Mouse (Mus musculus) neural tube, embryonic 10.5 days (tissue): Measurements from ENCODE around the gene Atp6v0a1.

Experiments used
- DNase-seq: peaks from one replicate; pipeline ENCODE4 v3.0.0-alpha.2; 2017; ENCODE audit warnings: low spot score; ENCODE audit errors: extremely low spot score

Gene Atp6v0a1

DNA sequence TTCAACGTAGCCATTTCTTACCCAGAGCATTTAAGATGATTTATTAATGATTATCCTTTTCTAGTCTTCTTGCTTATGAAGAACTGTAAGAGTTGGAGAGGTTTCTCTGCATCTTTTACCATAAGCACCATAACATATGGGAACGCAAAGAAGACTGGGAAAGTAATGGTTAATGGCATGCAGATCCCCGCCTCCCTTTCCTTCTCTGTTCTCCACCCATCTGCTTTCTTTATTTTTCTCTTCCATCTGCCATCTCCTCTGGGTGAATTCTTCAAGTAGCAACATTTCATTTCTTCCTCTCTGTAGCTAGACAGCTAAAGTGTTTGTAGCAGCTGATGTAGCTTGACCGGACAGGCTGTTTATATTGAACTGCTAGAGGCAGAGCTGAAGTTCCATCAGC lies 14.7 kb downstream of the Atp6v0a1 start:
- no peak for DNase-seq

DNA sequence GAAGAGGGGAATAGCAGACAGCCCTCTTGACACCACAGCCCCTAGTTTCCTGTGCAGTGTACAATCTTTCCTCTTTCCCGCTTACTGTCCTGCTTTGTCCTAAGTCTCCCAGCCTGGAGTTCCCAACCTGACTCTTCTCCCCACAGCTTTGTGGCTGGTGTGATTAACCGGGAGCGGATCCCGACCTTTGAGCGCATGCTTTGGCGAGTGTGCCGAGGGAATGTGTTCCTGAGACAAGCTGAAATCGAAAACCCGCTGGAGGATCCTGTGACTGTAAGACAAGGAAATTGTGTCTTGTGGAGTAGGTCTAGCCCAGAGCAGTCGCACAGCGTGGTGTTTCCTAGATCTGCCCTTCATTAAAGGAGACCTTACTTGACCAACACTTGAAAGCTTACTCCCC lies 17.9 kb downstream of the Atp6v0a1 start:
- DNase-seq = no peak

DNA sequence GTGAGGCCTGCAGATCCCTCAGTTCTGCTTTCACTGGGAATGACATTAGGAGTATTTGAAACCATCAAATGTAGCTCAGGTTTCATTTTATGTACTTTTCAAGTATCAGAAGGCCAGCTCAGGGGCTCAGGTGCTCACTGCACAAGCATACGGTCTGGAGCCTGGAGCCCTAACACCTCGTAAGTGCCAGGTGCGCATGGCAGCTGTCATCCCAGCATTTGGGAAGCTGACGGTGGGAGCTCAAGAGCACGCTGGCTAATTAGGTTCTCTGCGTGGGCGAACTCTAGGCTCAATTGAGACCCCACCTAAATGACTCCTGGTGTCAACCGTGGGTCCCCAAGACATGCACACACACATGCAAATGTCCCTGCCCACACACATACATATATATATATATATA lies 20.1 kb downstream of the Atp6v0a1 start:
- DNase-seq = no peak

DNA sequence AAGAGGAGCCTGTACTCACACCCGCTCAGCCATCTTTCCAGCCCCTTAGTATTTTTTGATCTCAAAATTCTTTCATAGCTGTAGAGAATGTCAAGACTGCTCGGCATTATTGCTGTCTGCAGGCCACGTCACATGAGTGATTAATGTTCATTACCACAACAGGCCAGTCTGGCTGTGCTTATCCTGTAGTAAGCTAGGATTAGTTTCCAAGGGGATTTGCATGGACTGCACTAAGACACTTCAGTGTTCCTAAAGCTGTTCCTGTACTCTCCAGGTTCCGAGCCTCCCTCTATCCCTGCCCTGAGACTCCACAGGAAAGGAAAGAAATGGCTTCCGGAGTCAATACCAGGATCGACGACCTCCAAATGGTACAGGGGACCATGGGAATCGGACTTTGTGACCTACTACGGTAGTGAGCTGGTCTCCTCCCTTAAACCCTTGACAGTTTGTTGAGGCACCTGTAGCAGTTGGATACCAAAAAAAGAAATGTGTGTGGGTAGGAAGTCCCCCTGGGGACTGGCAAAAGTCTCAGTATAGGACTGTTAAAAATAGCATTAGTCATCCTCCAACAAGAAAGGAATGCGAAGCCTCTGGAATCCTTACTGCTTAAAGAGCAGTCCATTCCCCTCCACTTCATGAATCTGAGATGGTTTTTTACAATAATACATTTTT lies 21.0 kb downstream of the Atp6v0a1 start:
- DNase-seq = no peak

DNA sequence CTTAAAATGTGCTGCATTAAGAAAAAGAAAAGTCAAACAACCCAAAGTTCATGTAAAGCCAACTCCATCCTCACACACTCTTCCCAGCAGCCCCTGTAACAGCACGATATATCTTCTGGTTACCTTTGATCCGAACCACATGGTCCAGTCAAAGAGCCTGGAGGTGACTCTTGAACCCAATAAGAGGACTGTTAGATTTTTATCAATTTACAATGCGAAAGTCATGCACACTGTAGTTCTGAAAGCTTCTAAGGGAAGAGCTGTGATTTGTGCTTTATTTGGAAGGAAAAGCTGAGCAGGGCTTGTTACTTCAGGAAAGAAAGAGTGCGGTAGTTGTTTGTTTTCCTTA lies 21.5 kb downstream of the Atp6v0a1 start:
- DNase-seq = no peak

DNA sequence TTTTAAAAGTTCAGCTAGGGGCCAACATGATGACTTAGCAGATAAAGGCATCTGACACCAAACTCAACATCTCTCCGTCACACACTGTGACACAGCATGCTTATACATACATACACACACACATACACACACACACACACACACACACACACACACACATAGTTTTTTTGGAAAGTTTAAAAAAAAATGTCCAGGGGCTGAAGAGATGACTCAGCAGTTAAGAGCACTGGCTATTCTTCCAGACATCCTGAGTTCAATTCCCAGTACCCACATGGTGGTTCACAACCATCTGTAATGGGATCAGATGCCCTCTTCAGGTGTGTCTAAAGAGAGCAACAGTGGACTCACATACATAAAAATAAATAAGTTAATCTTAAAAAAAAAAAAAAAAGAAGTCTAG lies 22.2 kb downstream of the Atp6v0a1 start:
- no peak for DNase-seq

DNA sequence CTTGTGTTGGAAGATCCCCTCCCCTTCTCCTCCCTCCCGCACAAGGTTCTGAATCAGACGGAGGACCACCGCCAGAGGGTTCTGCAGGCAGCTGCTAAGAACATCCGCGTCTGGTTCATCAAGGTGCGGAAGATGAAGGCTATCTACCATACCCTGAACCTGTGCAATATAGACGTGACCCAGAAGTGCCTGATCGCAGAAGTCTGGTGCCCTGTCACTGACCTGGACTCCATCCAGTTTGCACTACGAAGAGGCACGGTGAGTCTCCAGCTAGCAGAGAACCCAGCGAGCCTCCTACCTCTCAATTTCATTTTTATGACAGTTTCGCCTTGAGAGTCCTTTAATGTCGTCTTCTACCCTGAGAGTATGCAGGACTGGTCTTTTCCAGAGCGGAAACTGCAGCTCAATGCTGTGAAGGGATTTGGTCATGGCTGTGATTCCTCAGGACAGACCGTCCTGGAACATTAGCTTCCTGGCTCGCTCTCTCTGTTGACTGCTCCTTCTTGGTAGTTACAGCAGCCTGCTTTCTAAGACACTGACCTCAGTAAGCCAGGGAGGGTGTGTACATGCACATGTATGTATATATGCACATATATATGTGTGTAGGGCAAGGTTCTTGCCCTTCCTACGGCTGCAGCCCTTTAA lies 24.7 kb downstream of the Atp6v0a1 start:
- no peak for DNase-seq

DNA sequence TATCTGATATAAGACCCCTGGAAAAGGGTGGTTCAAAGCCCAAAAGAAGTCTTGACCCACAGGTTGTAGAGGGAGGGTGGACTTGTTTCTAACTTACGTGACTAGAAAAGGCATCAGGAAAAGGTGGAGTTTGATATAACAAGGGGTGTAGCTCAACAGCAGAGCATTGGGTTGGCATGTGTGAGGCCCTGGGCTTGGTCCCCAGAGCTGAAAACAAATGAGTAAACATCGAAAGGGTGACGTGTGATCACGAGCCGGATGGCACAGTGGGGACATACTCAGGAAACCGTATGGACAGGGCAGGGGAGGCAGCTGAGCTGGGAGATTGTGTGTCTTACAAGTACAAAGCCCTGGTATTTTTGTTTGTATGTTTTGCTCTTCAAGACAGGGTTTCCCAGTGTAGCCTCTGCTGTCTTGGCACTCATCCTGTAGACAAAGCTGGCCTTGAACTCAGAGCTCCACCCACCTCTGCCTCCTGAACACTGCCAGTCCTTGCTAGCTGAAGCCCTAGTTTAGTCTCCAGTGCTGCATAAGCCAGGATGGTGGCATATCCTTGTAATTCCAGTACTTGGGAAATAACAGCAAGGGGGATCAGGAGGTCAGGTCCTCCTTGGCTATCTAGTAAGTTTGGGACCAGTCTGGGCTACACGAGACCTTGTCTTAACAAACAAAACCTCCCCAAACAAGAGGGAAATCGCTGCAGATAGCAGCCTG lies 25.5 kb downstream of the Atp6v0a1 start:
- DNase-seq = no peak

DNA sequence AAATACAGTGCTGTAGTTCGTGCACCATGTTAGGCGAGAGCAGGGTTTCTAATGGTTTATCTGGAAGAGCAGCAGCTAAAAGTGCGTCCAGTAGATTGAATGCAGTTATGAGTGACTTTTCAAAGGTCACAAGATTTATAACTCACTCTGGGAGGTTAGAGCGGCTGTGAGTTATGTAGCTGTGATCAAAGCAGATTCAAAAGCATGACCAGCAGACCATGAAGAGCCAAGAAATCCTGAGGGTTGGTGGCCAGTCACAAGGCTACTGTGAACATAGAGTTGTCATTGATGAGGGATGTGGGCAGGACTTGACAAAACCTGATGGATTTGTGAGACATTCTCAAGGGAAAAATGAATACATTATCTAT lies 26.1 kb downstream of the Atp6v0a1 start:
- no peak for DNase-seq

DNA sequence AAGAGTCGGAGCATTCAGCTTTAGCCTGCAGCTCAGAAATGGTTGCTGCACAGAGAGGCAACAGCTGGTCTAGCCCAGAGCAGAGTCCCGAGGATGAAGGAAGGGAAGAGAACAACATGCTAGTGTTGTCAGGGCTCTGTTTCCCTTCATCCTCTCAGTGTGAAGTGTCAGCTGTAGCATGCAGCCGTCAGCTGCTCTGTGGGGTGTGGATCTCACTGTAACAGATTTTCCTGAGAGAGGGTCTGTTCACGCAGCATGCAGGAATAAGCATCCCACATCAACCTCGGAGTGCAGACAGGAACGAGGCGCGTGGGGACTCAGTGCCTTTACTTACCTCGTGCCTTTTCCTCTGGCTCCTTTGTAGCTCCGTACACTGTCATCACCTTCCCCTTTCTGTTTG lies 28.5 kb downstream of the Atp6v0a1 start:
- no peak for DNase-seq

DNA sequence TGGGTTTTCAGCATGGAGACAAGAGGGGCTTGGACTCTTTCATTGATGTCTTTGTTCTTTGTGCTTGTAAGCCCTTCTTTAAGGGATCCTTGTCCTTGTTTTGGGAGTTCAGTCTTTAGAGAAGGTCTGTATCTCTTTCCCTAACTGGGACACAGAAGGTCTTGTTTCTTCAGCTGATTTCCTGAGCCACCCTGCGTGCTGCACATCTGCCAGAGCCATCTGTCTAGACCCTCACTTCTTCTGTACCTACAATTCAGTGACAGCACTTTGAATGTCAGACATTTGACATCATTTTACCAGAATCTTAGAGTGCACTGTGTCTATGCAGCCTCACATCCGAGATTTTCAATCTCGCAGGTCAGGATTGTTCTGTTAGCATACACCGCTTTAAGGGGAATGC lies 36.6 kb downstream of the Atp6v0a1 start:
- no peak for DNase-seq

DNA sequence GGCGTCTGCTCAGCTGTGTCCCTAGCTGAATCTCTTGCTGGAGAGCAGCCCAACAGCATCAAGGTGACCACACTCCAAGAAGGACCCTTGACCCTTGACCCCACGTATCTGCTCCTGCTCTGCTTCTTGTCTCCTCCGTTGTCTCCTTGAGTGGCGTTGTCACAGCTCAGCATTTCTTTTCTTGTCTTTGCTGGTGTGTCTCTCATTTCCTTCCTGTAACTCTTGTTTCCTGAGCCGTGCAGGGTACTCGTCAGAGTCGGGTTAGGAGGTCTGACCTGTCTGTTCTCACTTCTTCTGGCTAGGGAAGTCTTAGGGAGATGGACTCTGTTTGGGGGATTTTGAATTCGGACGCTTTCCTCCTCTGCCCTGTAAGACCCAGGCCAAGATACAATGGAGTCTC lies 37.2 kb downstream of the Atp6v0a1 start:
- DNase-seq = no peak

DNA sequence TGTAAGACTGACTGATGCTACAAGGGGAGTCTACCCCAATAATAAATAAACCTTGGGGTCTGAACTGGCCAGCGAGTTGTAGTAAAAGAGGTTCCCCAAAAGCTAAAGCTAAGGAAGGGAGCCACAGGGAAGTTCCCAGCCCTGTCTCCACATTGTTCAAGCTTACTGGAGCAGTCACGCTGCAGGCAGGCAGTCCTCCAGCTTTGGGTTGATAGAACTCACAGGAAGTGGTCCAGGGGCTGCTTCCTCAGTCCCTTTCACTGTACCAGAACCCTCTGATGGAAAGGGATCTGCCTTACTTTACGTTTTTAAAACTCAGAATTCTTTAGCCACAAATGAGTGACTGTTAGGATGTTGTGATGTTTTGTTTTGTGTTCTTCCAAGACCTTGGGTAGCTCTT lies 38.2 kb downstream of the Atp6v0a1 start:
- no peak for DNase-seq

DNA sequence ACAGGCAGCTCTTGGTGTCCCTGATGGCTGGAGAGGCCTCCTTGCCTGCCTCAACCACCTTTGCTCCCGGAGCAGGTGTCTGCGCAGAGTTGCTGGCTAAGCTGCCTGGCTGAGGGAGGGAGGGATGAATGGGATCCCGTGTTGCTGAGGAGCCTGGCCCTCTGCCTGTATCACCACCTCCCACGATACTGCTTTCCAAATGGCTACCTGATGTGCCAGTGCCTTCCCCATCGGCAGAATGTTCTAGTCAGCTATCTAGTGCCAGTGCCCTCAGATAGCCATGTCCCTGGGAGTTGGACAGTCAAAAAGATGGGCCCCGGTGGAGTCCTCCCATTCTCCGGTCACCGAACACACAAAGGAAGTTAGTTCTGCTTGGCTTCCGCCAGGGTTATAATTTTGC lies 41.1 kb downstream of the Atp6v0a1 start:
- DNase-seq = no peak

DNA sequence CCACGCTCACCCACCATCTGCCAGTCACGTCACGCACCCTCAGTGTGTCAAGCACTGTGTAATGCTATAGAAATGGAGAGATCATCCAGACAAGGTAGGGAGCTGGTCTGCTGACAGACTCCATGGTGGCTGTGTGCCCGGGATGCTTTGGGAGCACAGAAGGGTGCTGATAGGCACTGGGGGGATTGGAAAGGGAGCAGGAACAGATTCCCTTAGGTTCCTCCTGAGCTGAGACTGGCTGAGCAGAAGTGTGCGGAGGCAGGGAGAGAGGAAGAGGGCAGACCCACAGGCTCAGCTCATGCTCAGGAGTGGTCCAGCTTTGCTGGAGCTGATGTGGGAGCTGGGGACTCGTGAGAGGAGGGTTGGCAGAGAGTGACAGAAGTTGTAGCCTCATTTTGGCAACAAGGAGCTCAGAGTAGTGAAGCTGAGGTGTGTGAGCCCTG lies 41.8 kb downstream of the Atp6v0a1 start:
- DNase-seq = no peak

DNA sequence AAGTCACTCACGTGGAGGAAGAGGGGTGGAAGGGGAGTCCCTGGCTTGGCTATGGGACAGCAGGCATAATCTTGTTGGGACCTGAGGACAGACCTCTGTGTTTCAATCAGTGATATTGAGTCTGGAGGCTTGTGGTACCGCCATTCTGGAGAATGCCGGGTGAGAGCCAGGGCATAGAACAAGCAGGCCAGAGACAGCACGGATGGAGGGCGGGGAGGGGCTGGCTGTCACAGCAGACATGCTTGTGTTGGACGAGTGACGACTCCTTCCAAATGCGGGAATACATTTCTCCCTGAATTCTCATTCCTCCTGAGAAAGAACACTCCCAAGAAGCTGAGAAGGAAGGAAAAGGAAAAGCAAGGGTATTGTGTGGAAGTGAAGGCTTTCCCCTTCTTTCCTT lies 42.4 kb downstream of the Atp6v0a1 start:
- DNase-seq = no peak

DNA sequence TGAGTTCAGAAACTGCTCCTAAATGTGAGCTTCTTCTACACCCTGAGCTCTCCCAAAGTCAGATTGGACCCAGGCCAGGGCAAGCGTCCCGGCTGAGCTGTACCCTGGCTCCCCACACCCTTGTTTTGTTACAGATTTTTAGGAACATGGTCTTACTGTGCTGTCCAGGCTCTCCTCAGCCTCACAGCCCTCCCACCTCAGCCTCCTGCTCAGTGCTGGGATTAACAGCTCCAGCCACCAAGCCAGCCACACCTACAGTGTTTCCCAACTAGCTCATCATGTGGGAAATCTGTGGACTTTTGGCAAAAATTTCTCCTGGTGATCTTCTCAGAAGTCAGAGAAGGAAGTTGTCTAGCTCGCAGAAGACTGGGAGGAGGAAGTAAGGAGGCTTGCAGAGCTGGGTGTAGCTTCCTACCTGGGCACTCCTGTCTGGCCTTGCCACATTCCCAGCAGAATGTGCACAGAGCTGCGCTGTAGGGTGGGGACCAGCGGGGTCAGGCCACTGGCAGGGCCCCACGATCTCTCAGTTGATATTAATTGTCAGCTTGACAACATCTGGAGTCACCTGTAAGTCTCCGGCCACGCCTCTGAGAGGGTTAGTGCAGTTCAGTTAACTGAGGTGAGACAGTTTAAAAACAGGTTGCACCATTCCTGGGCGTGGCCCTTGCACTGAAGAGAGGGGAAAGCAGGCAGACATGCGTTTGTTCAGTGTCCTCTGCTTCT lies 43.7 kb downstream of the Atp6v0a1 start:
- DNase-seq = no peak

DNA sequence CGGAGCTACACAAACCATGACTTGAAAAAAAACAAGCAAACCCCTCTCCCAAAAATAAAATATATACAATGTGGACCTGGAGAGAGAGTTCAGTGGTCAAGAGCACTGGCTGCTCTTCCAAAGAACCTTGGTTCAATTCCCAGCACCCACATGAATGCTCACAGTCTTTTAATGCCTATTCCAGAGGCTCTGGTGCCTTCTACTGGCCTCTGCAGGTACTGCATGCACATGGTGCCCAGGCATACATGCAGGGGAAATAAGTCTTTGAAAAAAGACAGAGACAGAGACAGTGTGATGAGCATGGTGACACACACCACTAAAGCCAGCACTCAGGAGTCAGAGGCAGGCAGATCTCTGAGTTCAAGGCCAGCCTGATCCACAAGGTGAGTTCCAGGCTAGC lies 44.7 kb downstream of the Atp6v0a1 start:
- DNase-seq = no peak

DNA sequence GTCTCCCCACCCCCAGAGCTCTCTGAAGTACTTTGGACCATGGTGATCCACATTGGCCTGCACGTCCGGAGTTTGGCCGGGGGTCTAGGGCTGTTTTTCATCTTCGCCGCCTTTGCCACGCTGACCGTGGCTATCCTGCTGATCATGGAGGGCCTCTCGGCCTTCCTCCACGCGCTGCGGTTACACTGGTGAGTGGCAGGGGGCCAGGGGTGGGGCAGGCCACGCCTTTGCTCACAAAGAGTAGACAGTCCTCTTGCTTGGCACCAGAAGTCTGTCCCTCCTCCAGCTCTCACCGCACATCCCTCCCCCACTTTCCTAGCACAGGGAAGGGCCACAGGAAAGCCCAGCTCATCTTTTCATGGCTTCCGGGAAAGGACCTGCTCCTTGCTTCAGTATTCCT lies 46.2 kb downstream of the Atp6v0a1 start:
- no peak for DNase-seq

DNA sequence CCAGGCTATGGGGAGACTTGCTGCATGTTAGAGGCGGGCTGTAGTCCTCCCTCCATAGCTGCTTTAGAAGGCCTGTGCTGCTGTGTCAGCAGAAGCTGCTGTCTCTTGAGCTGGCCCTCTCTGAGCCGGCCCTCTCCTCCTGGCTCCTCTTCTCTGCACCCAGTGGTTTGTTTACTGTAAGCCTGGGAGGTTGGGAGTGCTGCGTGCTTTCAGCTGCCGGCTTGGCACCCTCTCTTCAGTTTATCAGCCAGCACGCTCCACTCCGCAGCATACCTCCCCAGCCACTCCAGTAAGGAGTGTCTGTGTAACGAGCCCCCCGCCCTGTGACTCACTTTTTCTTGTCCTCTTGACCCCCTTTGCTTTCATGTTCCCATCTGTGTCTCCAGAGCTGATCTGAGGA lies 47.6 kb downstream of the Atp6v0a1 start:
- no peak for DNase-seq

DNA sequence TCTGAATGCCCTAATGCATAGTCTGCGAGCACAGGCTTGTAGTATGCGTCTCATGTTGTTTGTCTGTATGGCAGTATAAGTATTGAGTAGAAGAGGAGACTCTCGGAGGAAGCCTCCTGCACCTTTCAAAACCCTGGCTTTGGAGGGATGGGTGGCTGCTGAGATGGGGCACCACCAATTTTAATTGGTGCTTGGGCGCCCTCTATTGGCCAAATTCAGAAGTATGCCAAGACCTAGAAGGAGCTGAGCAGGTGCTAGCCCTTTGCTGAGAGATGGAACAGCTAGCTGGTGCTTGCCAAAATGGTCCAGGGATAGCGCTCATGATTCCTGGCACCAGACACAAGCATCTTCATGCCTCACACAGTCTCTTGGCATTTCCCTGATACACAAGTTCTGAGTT lies 48.6 kb downstream of the Atp6v0a1 start:
- peak; percentile 83 for DNase-seq

DNA sequence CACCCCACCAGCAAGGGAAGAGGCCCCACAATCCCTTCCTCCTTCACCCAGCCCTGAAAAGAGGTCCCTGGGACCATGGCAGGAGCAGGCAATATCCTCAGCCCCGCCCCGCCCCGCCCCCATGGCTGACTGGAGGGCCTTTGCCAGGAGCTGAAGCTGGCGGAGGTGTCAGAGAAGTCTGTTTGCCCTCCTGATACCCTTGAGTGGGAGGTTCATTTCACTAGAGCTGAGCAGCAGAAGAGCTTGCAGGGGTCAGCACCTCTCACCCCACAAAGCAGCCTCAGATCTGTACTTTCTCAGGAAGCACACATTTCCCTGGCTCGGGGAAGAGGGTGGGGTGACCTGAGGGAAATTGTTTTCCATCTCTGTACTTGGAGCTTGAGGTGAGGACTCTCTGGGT lies 49.5 kb downstream of the Atp6v0a1 start:
- DNase-seq = no peak
